Mouse (Mus musculus): ENCODE measurements around the gene Sox9. TPM values are rescaled to one million over a fixed set of nuclear protein-coding genes. Genes with fewer than 3 reads are reported as not detected.
A peak's percentile ranks its signal among the peaks of the same experiment; 100 is the strongest.

Gene Sox9
- total RNA-seq (2021): 1 to 10 TPM; 1.7 to 1.8 TPM
- long read RNA-seq, experiment 1: 0 reads
- long read RNA-seq, experiment 2: 0 reads

DNA sequence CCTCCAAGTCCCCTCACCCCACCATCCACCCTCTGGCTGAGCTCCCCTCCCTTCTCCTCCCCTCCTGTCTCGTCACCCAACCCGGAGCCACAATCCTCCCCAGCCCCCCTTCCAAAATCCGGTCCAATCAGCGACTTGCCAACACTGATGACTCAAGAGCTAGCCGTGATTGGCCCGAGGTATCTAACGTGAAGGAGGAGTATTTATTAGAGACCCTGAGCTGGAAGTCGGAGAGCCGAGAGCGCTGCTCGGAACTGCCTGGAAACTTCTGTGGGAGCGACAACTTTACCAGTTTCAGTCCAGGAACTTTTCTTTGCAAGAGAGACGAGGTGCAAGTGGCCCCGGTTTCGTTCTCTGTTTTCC is at the start of gene Sox9:
Sox9 (plus strand) TSS at position 231 of the 363 bp plus-strand sequence.
- DNase-seq: peak; percentile 85

DNA sequence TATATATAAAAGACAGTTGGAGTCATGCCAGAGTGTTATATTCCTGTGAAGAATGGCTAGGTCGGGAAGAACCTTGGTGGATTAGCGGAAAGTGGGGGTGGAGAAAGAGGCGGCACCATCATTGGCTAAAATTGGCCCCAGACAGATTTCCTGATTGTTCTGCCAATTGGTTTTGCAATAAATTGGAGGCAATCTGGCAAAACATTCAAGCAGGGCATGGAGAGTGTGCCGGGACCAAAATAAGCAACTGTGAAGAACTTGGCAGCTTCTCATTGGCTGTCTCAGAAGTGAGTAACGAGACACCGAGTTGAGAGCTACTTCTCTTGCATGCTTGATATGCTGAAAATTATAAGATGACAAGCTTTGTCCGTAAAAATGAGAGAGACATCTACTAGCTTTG is 49.6 kb upstream of the Sox9 start:
- peak; percentile 40 for DNase-seq

DNA sequence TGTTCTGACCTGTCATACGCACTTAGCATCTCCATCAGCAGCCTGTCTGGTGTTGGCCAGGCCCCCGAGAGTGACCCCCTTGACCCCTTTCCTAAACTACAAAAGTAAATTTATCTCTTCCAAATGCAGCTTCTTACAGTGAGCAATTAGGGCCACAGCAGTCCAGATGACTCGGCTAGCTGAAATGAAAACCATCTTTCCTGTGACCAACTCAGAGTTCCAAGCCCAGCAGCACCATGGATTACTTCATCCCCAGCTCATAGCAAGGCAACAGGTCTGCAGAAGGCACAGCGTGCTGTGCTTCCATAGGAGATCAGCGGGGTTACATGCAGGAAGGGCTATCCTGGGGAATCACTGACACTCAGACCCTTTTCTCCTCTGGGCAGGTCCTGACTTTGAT is 45.0 kb upstream of the Sox9 start:
- DNase-seq: no peak

DNA sequence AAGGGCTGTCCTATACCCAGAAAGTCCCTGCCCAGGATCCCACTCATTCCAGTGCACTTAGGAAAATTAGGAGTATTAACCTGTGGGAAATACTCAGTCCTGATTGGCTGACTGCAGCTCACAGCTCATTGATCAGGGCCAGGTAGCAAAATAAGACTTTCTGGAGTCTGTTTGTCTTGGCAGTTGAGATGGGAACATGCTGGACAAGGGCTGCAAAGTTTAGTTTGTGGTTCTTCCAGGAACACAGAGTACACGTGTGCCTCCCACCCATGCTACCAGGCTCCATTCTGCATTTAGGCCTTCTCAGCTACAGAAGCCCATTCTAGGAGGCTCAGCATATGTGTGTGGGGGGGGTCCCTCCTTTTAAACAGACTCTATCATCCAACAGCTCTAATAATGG is 42.3 kb upstream of the Sox9 start:
- DNase-seq: no peak

DNA sequence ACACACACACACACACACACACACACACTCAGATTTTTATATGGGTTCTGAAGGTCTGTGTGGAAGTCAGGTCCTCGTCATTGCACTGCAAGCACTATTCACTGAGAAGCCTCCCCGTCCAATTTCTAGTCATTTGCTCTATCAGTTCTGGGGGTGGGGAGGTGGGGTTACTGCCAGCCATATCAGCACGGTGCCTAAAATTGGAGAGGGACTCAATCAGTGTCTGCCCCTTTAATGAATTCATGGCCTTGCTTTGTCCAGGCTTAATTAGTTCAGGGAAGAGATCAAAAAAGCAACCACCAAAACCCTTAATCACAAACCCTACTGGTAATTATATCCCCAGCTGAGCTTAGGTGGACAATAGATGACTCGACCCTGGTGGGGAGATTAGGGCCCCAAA is 25.5 kb upstream of the Sox9 start:
- no peak for DNase-seq

DNA sequence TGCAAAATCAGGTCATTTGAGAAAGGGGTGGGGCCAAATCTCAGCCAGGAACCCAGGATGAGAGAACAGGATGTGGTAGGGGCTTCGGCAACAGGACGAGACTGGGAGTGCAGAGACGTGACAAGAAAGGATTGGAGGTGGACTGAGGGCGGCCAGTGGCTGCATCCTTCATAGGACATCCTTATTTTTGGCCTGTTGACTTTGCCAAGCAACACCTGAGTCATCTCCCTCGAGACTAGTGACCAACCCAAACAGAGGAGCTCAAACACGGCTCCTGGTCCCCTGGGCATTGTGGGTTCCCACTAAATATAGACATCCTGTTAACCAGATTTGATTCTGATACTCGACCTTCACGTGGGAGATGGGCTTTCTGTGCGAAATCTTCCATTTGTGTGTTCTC is 24.0 kb upstream of the Sox9 start:
- DNase-seq: no peak

DNA sequence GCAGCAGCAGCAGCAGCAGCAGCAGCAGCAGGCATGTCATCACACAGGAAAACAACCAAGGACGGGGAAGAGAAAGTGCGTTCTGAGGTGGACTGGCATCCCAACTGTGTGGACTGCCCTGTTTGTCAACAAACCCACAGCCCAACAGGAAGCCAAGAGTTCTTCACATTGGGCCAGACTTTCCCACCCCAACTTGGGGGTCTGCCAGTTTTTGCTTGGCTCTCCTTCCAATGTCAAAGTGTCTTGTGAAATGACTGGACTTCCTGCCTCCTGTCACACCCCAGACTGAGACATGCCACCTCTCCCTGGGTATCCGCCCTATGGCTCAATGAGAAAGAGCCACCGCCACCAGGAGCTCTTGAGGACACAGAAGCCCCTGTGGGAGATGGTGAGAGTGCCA is 15.1 kb upstream of the Sox9 start:
- peak; percentile 27 for DNase-seq

DNA sequence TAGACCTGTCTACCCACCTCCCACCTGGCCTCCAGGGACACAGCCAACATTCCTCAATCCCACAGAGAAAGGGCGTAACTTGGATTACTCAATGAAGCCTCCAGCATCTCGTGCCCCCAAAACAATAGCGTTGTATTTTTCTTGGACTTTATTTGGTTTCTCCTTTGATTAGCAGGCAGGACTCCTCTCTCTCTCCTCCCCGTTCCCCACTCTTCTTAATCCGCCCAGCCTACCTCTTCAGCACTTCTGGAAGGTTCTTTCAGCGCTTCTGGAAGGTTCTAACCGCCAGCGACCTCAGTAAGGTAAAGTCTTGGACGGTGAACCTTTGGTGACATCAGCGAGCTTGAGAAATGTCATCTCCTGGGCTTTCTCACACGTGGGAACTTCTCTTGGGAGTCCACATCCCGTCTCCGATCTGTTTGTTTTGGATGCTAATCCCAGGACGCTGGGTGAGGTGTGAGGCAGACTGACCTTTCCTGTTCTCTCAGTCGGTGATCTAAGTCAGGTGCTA is 14.4 kb upstream of the Sox9 start:
- DNase-seq: no peak

DNA sequence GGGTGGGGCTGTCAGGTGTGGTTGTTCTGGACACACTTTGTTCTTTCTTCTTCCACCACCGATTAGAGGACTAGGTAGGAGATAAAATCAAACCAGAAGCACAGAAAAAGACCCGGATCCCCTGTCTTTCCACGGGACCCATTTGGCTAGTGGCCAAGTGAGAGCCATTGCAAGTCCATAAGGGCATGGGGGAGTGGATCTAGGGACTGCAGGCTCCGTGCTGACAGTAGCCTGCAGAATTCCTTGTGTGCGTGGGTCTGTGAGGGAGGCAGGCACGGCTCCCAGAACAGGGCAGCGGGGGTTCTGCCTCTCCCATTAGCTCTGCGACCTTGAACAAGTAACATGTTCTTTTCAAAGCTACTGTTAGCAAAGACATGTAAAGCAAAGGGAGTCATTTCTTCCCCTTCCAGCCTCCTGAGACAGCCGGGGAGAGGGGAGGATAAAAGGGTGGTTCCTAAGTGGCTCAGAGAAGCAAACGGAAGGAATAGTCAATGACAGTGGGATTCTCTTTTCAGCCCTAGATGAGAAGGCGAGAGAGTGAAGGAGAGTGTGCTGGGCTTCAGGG is 9.2 kb upstream of the Sox9 start:
- no peak for DNase-seq

DNA sequence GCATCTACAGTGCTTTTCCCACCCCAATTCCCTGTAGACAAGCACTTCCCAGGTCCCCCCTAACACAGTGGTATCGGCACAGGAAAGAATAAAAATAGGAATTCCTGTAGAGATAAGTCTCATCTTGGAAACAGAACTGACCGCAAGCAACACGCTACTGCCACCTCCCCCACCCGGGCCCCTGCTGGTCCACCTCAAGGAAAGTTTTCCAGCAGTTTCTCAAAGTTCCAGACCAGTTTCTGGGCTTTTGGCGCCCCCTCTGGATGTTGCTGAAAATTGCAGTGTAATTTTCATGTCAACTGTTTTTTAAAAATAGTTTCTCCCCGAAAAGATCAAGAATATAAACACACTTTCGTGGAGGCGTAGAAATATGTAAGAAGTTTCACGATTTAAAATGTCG is 2.3 kb upstream of the Sox9 start:
- DNase-seq: peak; percentile 60

DNA sequence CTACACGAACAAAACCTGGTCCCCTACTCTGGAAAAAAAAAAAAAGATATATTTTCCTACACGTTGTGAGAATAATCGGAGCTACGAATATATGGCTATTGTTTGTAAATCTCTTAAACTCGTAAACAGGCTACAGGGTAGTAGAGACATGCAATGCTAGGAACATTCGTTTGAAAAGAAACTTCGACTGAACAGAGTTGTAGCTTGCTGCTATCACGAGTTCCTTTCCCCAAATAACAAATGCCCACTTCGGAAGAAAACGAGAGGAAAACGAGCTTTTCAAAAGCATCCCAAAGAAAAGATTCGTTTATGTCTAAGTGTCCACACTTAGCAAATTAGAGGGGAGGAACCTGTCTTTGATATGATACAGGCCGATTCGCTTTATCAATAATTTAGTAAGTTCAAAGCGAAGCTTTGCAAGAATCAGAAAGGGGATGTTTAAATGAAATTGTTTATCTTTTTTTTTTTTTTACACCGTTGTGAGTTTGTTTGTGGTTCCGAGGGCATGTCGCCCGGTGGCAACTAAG is 1.6 kb upstream of the Sox9 start:
- no peak for DNase-seq

DNA sequence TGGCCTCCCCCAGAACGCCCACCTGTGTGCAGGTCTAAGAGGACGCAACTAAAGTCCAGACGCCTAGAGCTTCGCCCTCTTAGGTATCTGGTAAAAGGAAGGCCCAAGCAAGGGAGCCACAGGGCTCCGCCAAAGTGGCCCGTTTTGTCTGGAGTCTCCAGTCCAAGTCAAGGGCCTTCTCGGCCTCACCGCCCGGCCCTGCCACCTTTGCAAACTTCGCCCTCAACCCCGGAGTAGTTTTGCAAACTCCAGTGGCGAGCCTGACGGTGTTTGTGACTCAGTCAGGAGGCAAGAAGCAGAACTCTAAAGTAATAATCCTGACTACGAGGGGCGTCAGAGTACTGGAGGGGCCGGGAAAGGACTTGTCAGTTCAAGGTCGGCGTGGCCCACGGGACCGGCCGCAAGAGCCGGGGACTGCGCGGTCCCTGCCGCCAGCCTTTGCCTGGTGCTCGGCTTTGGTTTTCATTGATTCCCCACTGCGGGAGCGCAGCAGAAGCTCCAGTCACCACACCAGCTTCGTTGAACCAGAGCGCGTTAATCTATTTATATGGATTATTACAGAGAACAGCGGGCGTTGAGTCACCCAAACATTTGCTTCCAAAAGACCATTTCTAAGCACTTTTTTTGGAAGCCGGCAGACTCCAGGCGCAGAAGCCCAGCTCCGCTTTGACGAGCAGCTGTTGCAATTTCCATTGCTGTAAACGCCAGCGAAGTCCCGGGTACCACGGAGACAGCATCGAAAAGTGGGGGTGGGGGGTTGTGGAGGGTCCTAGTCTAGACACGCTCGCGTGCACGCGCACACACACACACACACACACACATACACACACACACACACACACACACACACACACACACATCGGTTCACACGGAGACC is 751 bp upstream of the Sox9 start:
- peak; percentile 44 for DNase-seq

DNA sequence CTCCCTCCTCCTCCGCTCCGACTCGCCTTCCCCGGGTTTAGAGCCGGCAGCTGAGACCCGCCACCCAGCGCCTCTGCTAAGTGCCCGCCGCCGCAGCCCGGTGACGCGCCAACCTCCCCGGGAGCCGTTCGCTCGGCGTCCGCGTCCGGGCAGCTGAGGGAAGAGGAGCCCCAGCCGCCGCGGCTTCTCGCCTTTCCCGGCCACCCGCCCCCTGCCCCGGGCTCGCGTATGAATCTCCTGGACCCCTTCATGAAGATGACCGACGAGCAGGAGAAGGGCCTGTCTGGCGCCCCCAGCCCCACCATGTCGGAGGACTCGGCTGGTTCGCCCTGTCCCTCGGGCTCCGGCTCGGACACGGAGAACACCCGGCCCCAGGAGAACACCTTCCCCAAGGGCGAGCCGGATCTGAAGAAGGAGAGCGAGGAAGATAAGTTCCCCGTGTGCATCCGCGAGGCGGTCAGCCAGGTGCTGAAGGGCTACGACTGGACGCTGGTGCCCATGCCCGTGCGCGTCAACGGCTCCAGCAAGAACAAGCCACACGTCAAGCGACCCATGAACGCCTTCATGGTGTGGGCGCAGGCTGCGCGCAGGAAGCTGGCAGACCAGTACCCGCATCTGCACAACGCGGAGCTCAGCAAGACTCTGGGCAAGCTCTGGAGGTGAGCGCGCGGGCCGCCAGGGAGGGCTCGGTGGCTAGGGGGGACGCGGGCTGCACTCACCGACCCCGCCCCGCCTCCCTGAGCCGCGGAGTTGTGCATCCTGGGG is 515 bp downstream of the Sox9 start:
- peak; percentile 46 for DNase-seq

DNA sequence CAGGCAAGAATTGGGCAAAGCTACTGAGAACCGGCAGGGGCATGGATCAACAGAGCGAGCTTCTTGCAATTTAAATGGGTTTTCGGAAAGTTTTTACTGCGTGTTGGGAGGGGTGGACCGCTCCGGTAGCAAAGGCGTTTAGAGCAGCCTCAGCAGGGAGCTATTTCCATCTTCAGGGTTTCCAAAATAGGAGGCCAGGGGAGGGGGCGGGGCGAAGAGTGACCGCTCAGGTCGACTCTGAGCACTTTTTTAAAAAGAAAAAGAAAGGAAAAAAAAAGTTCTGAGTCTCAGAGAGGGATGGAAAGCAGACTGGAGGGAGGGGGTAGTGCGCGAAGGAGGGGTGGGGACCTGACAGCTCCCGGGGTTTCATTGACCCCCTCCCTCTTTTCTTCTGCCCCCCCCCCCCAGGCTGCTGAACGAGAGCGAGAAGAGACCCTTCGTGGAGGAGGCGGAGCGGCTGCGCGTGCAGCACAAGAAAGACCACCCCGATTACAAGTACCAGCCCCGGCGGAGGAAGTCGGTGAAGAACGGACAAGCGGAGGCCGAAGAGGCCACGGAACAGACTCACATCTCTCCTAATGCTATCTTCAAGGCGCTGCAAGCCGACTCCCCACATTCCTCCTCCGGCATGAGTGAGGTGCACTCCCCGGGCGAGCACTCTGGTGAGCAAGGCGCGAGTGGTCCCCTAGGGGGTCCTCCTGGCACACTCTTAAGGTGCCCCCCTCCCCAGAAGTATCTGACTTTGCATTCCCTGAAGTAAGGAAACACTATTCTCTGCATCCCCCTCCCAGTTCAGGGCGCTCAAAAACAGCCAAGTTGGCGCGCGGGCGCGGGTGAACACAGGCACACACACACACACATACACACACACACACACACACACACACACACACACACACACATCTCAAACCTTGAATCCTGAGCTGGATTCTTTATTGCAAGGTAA is 1.6 kb downstream of the Sox9 start:
- no peak for DNase-seq

DNA sequence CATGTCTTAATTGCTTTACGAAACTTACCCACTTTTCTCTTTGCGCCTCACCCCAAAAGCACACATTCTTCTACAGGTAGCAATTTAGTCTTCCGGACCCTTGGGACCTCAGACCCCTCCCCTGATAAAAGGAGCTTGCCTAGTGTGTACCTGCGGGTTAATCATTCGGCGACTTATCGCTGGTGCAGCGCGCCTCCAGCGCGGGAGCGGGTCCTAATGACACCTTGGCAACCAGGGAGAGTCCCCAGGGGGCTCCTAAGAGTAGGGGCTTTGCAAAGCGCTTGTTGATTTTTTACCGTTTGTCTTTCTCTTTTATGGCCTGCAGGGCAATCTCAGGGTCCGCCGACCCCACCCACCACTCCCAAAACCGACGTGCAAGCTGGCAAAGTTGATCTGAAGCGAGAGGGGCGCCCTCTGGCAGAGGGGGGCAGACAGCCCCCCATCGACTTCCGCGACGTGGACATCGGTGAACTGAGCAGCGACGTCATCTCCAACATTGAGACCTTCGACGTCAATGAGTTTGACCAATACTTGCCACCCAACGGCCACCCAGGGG is 2.4 kb downstream of the Sox9 start:
- no peak for DNase-seq

DNA sequence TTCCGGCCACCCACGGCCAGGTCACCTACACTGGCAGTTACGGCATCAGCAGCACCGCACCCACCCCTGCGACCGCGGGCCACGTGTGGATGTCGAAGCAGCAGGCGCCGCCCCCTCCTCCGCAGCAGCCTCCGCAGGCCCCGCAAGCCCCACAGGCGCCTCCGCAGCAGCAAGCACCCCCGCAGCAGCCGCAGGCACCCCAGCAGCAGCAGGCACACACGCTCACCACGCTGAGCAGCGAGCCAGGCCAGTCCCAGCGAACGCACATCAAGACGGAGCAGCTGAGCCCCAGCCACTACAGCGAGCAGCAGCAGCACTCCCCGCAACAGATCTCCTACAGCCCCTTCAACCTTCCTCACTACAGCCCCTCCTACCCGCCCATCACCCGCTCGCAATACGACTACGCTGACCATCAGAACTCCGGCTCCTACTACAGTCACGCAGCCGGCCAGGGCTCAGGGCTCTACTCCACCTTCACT is 2.9 kb downstream of the Sox9 start:
- DNase-seq: peak; percentile 17

DNA sequence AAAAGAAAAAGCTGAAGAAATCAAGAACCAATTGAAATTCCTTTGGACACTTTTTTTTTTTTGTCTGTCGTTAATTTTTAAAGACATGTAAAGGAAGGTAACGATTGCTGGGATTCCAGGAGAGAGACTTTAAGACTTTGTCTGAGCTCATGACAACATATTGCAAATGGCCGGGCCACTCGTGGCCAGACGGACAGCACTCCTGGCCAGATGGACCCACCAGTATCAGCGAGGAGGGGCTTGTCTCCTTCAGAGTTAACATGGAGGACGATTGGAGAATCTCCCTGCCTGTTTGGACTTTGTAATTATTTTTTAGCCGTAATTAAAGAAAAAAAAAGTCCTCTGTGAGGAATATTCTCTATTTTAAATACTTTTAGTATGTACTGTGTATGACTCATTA is 3.6 kb downstream of the Sox9 start:
- no peak for DNase-seq

DNA sequence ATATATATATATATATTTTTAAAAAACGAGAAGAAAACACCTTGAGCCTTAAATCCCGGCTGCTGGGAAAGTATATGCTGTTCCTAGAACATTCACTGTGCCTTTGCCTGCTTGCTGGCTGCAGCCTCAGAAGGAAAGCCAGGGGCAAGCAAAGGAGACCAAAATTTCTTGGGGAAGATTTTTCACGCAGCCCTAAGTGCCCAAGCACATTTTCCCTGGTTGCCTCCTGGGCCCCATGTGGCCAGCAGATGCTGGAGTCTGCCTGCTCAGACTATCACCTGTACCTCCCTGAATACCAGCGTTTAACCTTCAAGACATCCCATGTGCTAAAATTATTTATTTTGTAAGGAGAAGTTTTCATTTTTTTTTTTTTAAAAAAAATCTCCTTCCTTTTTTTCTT is 4.4 kb downstream of the Sox9 start:
- no peak for DNase-seq

DNA sequence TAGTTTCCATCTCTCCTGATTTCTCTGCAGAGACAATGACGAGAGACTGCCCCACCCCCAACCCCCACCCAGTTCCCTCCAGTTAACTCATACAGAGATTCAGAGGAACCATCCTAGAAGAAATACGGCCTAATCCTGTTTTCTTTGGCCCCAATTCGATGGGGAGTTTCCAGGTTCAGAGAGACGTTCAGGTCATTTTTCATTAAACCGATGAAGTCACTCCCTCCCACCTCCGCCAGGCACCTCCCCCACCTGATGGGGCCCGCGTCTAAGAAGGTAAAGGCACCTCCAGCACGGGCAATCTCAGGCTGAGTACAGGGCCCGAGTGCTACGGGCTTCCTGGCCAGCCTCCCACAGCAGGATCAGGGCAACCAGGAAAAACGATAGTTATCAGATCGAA is 6.3 kb downstream of the Sox9 start:
- DNase-seq: no peak

DNA sequence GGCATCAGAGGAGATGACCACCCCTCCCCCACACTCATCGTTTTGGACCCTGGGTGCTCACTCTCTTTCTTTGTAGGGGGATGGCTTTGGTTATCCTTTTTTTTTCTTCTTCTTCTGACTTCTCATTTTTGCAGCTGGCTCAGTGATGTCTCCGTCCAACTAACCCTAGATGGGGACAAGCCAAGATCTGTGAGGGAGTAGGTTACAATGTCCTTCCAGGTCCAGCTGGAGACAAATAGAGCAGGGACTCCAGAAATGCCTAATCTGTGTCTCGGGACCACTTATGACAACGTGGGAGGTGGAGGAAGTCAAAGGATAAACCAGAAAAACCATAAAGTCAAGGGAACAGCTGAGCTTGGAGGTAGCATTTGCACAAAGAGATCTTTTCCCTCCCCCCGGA is 14.4 kb downstream of the Sox9 start:
- DNase-seq: no peak

DNA sequence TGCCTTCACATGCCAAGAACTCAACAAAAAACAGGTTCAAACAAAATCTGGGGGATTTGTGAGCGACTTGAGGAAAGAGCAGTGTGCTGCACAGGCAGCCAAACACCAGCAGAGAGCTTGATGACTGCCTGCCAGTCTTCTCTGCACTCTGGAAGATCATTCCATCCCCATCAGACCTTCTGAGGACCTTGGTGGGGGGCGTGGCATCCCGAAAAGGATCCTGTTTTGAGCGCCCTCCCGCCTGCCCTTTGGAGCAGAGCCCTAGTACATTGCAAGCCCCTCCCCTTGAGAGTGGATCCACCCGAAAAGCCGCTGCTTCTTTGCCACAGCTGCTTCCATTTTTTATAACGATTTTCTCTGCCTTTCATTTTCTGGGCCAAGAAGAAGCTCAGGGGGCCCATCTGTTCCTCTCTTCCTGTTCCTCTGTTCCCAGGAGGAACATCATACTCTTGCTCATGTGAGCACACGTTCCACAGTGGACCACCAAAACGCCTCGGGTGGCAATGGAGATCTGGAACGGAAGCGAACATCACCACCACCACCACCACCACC is 16.9 kb downstream of the Sox9 start:
- no peak for DNase-seq

Measured in adrenal gland, postnatal 10 days (tissue).